Mouse (Mus musculus) left cerebral cortex, adult 2 months (tissue): ENCODE measurements around the gene Glt28d2. TPM values are rescaled to one million over a fixed set of nuclear protein-coding genes. Genes with fewer than 3 reads are reported as not detected.
A peak's percentile ranks its signal among the peaks of the same experiment; 100 is the strongest.

Experiments used
- DNase-seq, 2 experiments: peaks; one replicate each; pipeline ENCODE4 v3.0.0; 2021 to 2022; ENCODE audit warnings: low spot score in 2 of 2, mixed read lengths in 1 of 2; ENCODE audit errors: extremely low spot score in 1 of 2
- H3K27ac ChIP-seq: fragments of 200-600 bp; 2 replicates; pipeline ENCODE4 v1.8.1; 2022
- H3K4me3 ChIP-seq: fragments of 200-600 bp; 2 replicates; pipeline ENCODE4 v1.8.1; 2022
- CTCF ChIP-seq: fragments of 200-600 bp; IDR thresholded peaks from 2 replicates; pipeline ENCODE4 v1.8.1; 2022; ENCODE audit warnings: antibody characterized with exemption, mild to moderate bottlenecking, moderate library complexity
- intact Hi-C: fragments of 180-260 bp; cut with DNase I; formaldehyde crosslinking; loops from one replicate; pipeline ENCODE4 v1.15.1; 2025
- total RNA-seq, 2 experiments: library from RNA; stranded (reverse); gene quantifications; 2 replicates each; pipeline ENCODE4 v1.2.3; 2021

The Glt28d2 gene
- total RNA-seq, 2 experiments from 2014 or later: 0.33 to 0.66 TPM

DNA sequence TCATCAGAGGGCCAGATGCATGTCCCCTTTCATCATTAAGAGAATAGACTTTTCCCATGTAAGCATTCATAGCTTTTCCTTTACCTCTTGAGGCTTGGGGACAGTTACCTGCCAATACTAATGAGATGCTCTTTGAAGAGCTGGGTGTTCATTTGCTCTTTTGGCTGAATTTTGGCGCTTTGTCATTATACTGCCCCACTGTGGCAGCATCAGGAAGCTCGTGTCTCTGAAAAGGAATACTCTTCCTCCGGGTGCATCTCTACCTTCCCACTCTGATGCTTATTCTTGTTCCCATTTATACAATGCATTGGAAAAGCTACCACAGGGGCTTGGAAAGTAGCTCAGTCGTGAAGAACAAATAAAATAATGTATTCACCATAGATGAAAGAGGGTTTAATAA is 30.3 kb upstream of the Glt28d2 start:
- no peak overlapping the region for H3K4me3 ChIP-seq
- peak; percentile 71 for TF ChIP-seq CTCF
- DNase-seq: peak in 1 of 2 experiments; percentile 26
- no peak overlapping the region for H3K27ac ChIP-seq
- intact Hi-C loops: loop anchor here (2.0 kb wide), 1 partner anchor 211 kb away; no protein-coding TSS in a partner anchor

- TF ChIP-seq CTCF: no peak
- intact Hi-C loops: no loop called here
- Histone ChIP-seq H3K27ac (no peak overlapping the region), H3K4me3 (no peak overlapping the region)
- no peak for DNase-seq
These were observed 27.5 kb upstream of the Glt28d2 start for GRCm38 (mm10) chr3:85914806-85915205.

DNA sequence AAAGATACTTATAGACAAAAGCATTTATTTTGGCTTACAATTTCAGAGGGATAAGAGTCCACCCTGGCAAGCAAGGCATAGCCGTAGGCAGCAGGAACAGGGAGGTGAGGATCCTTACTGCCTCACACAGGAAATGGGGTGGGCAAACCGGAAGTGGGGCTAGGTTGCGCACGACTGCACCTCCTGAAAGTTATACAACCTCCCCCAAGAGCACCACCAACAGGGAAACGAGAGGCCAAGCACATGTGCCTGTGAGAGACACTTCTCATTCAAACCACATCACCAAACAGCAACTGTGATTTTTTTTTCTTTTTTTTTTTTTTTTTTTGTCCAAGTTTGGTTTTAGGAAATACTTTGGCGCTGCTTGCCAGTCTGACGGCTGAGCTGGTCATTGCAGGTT is 19.8 kb upstream of the Glt28d2 start:
- Histone ChIP-seq H3K4me3 (no peak overlapping the region), H3K27ac (no peak overlapping the region)
- intact Hi-C loops: no loop called here
- DNase-seq: no peak
- no peak for TF ChIP-seq CTCF

- intact Hi-C loops: no loop called here
- DNase-seq: no peak
- Histone ChIP-seq H3K27ac (no peak overlapping the region), H3K4me3 (no peak overlapping the region)
- TF ChIP-seq CTCF: no peak
These were observed 17.1 kb upstream of the Glt28d2 start for GRCm38 (mm10) chr3:85904371-85904770.

DNA sequence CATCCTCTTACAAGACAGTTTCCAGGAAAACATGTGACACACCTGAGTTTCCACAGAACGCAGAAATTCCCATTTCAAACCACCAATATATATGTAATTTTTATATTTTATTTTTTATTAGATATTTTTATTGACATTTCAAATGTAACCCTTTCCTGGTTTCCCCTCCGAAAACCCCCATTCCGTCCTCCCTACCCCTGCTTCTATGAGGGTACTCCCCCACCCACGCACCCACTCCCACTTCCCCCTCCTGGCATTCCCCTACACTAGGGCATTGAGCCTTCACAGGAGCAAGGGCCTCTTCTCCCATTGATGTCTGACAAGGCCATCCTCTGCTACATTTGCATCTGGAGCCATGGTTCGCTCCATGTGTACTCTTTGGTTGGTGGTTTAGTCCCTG is 7.7 kb upstream of the Glt28d2 start:
- Histone ChIP-seq H3K4me3 (no peak overlapping the region), H3K27ac (no peak overlapping the region)
- no peak for DNase-seq
- intact Hi-C loops: no loop called here
- no peak for TF ChIP-seq CTCF

DNA sequence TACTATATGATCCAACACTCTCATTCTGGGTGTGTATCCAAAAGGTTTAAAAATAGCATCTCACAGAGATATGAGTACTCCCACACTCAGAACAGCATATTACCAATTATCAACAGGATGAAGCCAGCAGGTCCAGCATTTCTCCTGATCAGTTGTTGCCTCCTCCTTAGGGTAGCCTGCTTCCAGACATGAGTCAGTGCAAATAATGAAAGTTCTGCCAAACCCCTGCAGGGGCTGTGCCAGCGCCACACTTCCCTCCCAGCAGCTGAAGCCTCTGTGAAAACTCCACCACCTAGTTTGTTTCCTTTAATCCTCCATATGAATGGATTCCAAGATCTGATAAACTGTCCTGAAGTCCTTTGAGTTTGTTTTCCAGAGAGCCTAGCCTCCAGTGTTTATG is 4.3 kb upstream of the Glt28d2 start:
- intact Hi-C loops: no loop called here
- no peak; the same call in 1 of the 2 replicates for TF ChIP-seq CTCF
- Histone ChIP-seq H3K4me3 (no peak overlapping the region), H3K27ac (no peak overlapping the region)
- peak in 1 of 2 experiments; percentile 12 for DNase-seq

DNA sequence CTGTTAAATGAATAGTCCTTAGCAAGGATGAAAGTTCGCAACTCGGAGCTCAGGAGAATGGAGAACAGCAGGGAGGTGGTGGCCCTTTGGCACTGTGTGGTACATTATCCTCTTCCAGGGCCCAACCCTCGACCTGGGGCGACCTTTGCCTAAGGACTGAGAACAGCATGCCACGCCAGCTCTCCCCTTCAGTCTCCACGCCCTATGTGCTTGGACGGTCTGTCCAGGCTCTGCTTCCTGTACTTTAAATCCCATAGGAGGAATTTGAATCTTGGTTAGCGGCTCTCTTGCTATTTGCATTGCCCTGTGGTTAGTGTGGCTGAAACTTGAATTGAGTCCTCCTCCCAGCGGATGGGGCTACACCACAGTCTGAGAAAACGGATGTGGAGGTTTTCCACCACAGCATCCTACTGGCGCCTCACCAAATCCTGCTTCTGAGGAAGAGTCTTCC is 930 bp upstream of the Glt28d2 start:
- intact Hi-C loops: no loop called here
- no peak for DNase-seq

DNA sequence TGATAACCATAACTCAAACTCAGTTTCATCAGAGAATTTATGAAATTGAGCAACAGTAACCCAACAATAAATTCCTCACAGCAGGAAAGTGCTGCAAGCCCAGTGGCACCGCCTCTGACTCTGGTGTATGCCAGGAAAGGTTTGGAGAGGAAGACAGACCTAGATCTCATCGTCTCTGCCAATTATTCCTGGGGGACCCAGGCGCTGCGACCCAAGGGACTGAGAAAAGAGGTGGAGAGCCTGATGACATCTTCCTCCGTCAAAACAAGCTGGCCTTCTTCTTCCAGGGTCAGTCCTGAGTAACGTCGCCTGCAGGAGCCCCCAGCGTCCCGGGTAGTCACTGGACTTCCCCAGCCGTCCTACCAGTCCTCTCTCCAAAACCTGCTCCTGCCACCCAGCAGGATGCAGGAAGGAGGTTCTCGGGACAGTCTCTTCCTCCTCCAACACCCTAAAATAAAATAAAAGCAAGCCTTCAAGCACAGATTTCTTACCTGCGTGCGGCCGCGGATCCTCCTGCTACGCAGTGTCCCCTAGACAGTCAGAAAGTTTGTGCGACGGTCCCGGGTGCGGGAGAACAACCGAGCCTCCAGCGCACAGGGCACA is 579 bp downstream of the Glt28d2 start:
- H3K4me3 ChIP-seq: peak overlapping the region; percentile 62
- peak in 1 of 2 experiments; percentile 10 for DNase-seq
- no peak for TF ChIP-seq CTCF
- H3K27ac ChIP-seq: 0 out of 2 replicates have a peak overlapping the region, but pooled peaks have one; percentile 8
- intact Hi-C loops: no loop called here

More for the DNA sequence above, 930 bp upstream of the Glt28d2 start:
- Histone ChIP-seq H3K27ac (no peak overlapping the region), H3K4me3 (peak overlapping the region; percentile 62)
- TF ChIP-seq CTCF: no peak

- H3K4me3 ChIP-seq: no peak overlapping the region
- TF ChIP-seq CTCF: no peak
- DNase-seq: no peak
- intact Hi-C loops: no loop called here
- H3K27ac ChIP-seq: no peak overlapping the region
These were observed 1.4 kb downstream of the Glt28d2 start for GRCm38 (mm10) chr3:85885906-85886305.

GRCm38 (mm10) chr3:85880687-85881086 is 6.6 kb downstream of the Glt28d2 start:
- no peak overlapping the region for H3K4me3 ChIP-seq
- H3K27ac ChIP-seq: no peak overlapping the region
- DNase-seq: no peak
- TF ChIP-seq CTCF: no peak
- intact Hi-C loops: no loop called here

- Histone ChIP-seq H3K27ac (no peak overlapping the region), H3K4me3 (no peak overlapping the region)
- no peak for TF ChIP-seq CTCF
- no peak for DNase-seq
- intact Hi-C loops: no loop called here
These were observed 7.2 kb downstream of the Glt28d2 start for GRCm38 (mm10) chr3:85880068-85880467.

GRCm38 (mm10) chr3:85878911-85879310 is 8.4 kb downstream of the Glt28d2 start:
- H3K4me3 ChIP-seq: no peak overlapping the region
- no peak for TF ChIP-seq CTCF
- DNase-seq: no peak
- no peak overlapping the region for H3K27ac ChIP-seq
- intact Hi-C loops: no loop called here

DNA sequence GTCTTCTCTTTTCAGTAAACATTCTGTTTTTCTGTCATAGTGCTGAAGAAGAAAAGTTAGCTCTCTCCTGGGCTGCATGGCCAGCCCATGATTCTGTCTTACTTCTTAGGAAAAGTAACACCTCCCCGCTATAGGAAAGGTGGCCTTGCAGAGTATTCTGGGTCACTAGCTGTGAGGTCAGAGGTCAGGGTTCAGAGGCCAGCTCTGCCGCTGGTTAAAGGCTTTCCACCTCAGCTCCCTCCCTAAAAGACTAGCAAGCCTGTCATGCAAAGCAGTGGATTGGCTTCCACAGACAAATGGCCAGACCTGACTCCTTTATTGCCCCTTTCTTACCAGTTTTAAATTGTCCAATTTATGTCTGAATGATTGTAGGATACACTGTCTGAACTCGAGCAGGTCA is 23.3 kb downstream of the Glt28d2 start:
- Histone ChIP-seq H3K27ac (no peak overlapping the region), H3K4me3 (no peak overlapping the region)
- no peak for TF ChIP-seq CTCF
- no peak for DNase-seq
- intact Hi-C loops: no loop called here
